Mouse (Mus musculus) E14TG2a.4 (cell line): ENCODE results near the gene Vwc2l.

Experiments
- CTCF ChIP-seq: conservative IDR thresholded peaks from 2 replicates; pipeline ENCODE4 v1.5.1; 2014; ENCODE audit warnings: low read length
- NANOG ChIP-seq: IDR thresholded peaks from 2 replicates; pipeline ENCODE4 v1.6.1; 2014; ENCODE audit warnings: borderline replicate concordance, low read length, mixed read lengths
- POU5F1 ChIP-seq: IDR thresholded peaks from 2 replicates; pipeline ENCODE4 v1.6.1; 2014; ENCODE audit warnings: low read length, borderline replicate concordance

- TF ChIP-seq CTCF (no peak), POU5F1 (no peak), NANOG (no peak)
Measured at GRCm38 (mm10) chr1:70907366-70907765, 181.9 kb downstream of the Vwc2l start.
